Comparison of ENCODE assay signal across 8 mouse cellular contexts in genomic region chr7:56018446-56018971, GRCm38 (mm10). TPM values are rescaled to one million over a fixed set of nuclear protein-coding genes. Genes with fewer than 3 reads are reported as not detected.
A peak's percentile ranks its signal among the peaks of the same experiment; 100 is the strongest.
DNase-seq lines count a peak whose midpoint lies in the region; ATAC-seq lines count a peak whose summit lies in the region.

No protein-coding gene starts in this region.

- H3K4me3 ChIP-seq in forebrain, embryonic 10.5 days, result peak overlapping the region; percentile 76
- H3K4me3 ChIP-seq in liver, embryonic 12.5 days, result peak overlapping the region; percentile 93

- peak; percentile 27 for ATAC-seq in liver, embryonic 12.5 days
- 0 out of 2 replicates have a peak, but pooled peaks have one; percentile 13 for ATAC-seq in neutrophil, adult 5-6 weeks (ENCODE audit: extremely low read depth, insufficient number of reproducible peaks, low FRiP score, poor library complexity, severe bottlenecking)

- H3K9me3 ChIP-seq in forebrain, embryonic 10.5 days, result no peaks in the 10 kb centered on the region
- no peaks in the 10 kb centered on the region for H3K9me3 ChIP-seq in liver, embryonic 12.5 days (replicated peaks)

- 59% methylated on average over 7 of the region's 7 CpGs for WGBS in forebrain, embryonic 10.5 days
- WGBS in liver, embryonic 12.5 days (ENCODE audit: insufficient replicate concordance), result 25% methylated on average over 7 of the region's 7 CpGs

- H3K4me1 ChIP-seq in forebrain, embryonic 10.5 days, result peaks cover 13% of the 10 kb centered on the region
- peaks cover 71% of the 10 kb centered on the region for H3K4me1 ChIP-seq in liver, embryonic 12.5 days

- peak overlapping the region; percentile 91 for H3K4me2 ChIP-seq in liver, embryonic 12.5 days

- no peaks in the 10 kb centered on the region for H3K36me3 ChIP-seq in forebrain, embryonic 10.5 days (replicated peaks)
- peaks cover under 1% of the 10 kb centered on the region; the same call in 1 of the 2 replicates for H3K36me3 ChIP-seq in liver, embryonic 12.5 days

- H3K27ac ChIP-seq in forebrain, embryonic 10.5 days, result peak overlapping the region; percentile 90
- H3K27ac ChIP-seq in liver, embryonic 12.5 days, result peak overlapping the region; percentile 99

- DNase-seq in cerebellum, postnatal 36 days, result peak; percentile 18 to 31
- DNase-seq in cerebellum, adult 9-11 months, result no peak
- peak; percentile 27 for DNase-seq in CD4-positive helper T cell, adult 2 months (ENCODE audit: low read depth, low spot score)
- no peak for DNase-seq in forebrain, embryonic 10.5 days (ENCODE audit: extremely low spot score, low spot score)
- no peak for DNase-seq in adrenal gland, adult 18-20 months (ENCODE audit: low spot score in 2 of 2)
- DNase-seq in layer of hippocampus, adult 11-12 months (ENCODE audit: low spot score), result no peak

- 0 out of 2 replicates have a peak, but pooled peaks cover 9% of the 10 kb centered on the region for H3K27me3 ChIP-seq in forebrain, embryonic 10.5 days (ENCODE audit: poor library complexity, severe bottlenecking)
- H3K27me3 ChIP-seq in liver, embryonic 12.5 days (replicated peaks), result no peaks in the 10 kb centered on the region

- peak overlapping the region; percentile 97 for H3K9ac ChIP-seq in liver, embryonic 12.5 days

RNA-seq across cellular contexts. Expression of gene Nipa1, which starts 1.2 kb away (rescaled TPM):
- 6.4 and 6.5 TPM in 2 replicates for polyA plus RNA-seq in forebrain, embryonic 10.5 days (2016; fragmentation: Nextera tagmentation; extraction: Ambion mirVana)
- 17.7 and 20.6 TPM in 2 replicates for polyA plus RNA-seq in liver, embryonic 12.5 days (2016; fragmentation: Nextera tagmentation; extraction: Ambion mirVana)
- total RNA-seq in neutrophil, adult 5-6 weeks (2017), result 0.25 and 0.47 TPM in 2 replicates
- 1 to 10 TPM; 7.1 to 7.2 TPM for total RNA-seq in adrenal gland, adult 18-20 months (2021)

RNA-seq across cellular contexts. Expression of gene Herc2, which starts 31.5 kb away (rescaled TPM):
- 19.0 and 19.8 TPM in 2 replicates for polyA plus RNA-seq in forebrain, embryonic 10.5 days (2016; fragmentation: Nextera tagmentation; extraction: Ambion mirVana)
- polyA plus RNA-seq in liver, embryonic 12.5 days (2016; fragmentation: Nextera tagmentation; extraction: Ambion mirVana), result 16.8 and 21.4 TPM in 2 replicates
- 102 and 115 TPM in 2 replicates for total RNA-seq in neutrophil, adult 5-6 weeks (2017)
- total RNA-seq in adrenal gland, adult 18-20 months (2021), result 10 to 100 TPM; 50.4 to 52.5 TPM

RNA-seq across cellular contexts. Expression of gene Nipa2, which starts 56.2 kb away (rescaled TPM):
- 39.5 and 42.9 TPM in 2 replicates for polyA plus RNA-seq in forebrain, embryonic 10.5 days (2016; fragmentation: Nextera tagmentation; extraction: Ambion mirVana)
- polyA plus RNA-seq in liver, embryonic 12.5 days (2016; fragmentation: Nextera tagmentation; extraction: Ambion mirVana), result 34.9 and 37.5 TPM in 2 replicates
- total RNA-seq in neutrophil, adult 5-6 weeks (2017), result 41.7 and 50.6 TPM in 2 replicates
- total RNA-seq in adrenal gland, adult 18-20 months (2021), result 10 to 100 TPM; 46.9 to 53.2 TPM

Comparison
In these comparisons a context has a peak if more than half of its experiments do, and no peak if none do; other contexts are left out.
1. DNase-seq: peak in cerebellum, postnatal 36 days (2 of 2) and CD4-positive helper T cell, adult 2 months (single experiment); none in cerebellum, adult 9-11 months (single experiment), forebrain, embryonic 10.5 days (single experiment), adrenal gland, adult 18-20 months (0 of 2) and layer of hippocampus, adult 11-12 months (single experiment).